Mouse (Mus musculus) ES-Bruce4 (cell line): ENCODE measurements around the gene Pex11b.

ENCODE experiments used
- CTCF ChIP-seq: IDR thresholded peaks from one replicate; pipeline ENCODE4 v1.8.1; 2011; ENCODE audit warnings: low read depth, low read length
- EP300 ChIP-seq: IDR thresholded peaks from 2 replicates; pipeline ENCODE4 v1.6.1; 2011; ENCODE audit warnings: low read depth, low read length; ENCODE audit not compliant: insufficient read depth

DNA sequence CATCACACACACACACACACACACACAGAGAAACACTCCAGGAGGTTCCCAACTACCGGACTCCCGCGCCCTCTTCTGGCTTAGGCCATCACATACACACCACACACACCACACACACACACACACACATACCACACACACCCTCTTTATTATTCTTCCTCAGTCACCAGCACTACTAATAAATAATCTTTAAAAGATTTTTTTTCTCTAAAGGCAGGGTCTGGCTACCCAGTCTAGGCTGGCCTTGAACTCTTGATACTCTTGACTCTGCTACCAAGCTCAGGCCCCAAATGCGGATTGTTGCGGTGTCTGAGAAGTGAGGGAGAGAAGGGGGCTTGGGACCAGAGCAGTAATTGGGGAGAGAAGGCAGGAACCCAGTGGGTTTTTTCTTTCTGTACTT, 40.3 kb upstream of the Pex11b start:
- no peak for TF ChIP-seq EP300
- no peak for TF ChIP-seq CTCF
